Mouse (Mus musculus) ES-E14 (cell line): ENCODE results near the gene Zfp609. TPM values are rescaled to one million over a fixed set of nuclear protein-coding genes. Genes with fewer than 3 reads are reported as not detected.

ENCODE experiments used
- DNase-seq: peaks from one replicate; pipeline ENCODE4 v3.0.0-alpha.2; 2013; ENCODE audit warnings: low read depth, low spot score
- H3K27ac ChIP-seq: 2 replicates; pipeline ENCODE4 v1.5.1; 2012; ENCODE audit warnings: low read depth, mild to moderate bottlenecking, low read length, moderate library complexity, mixed read lengths; ENCODE audit not compliant: poor library complexity, insufficient read depth, severe bottlenecking
- H3K36me3 ChIP-seq: 2 replicates; pipeline ENCODE4 v1.6.1; 2012; ENCODE audit warnings: mild to moderate bottlenecking, low read length, moderate library complexity, mixed read lengths; ENCODE audit not compliant: control insufficient read depth, poor library complexity, insufficient read depth, severe bottlenecking
- H3K4me1 ChIP-seq, 2 experiments: fragments of 150-350 bp in 1 of 2; sonication (generic) in 1 of 2; 2 replicates each; pipeline ENCODE4 v1.6.1; 2012; ENCODE audit warnings: low read length in 2 of 2, mild to moderate bottlenecking in 1 of 2, mixed read lengths in 1 of 2; ENCODE audit not compliant: control insufficient read depth in 2 of 2, insufficient read depth in 2 of 2, poor library complexity in 1 of 2
- H3K4me3 ChIP-seq, 2 experiments: fragments of 150-350 bp in 1 of 2; sonication (generic) in 1 of 2; 2 replicates each; pipeline ENCODE4 v1.5.1; 2012; ENCODE audit warnings: low read length in 2 of 2, low read depth in 1 of 2, mild to moderate bottlenecking in 1 of 2, mixed read lengths in 1 of 2; ENCODE audit not compliant: insufficient read depth in 1 of 2, poor library complexity in 1 of 2, severe bottlenecking in 1 of 2
- H3K9ac ChIP-seq: 2 replicates; pipeline ENCODE4 v1.6.1; 2012; ENCODE audit warnings: low read depth, mild to moderate bottlenecking, low read length, mixed read lengths; ENCODE audit not compliant: poor library complexity, insufficient read depth, severe bottlenecking
- H3K9me3 ChIP-seq: fragments of 150-350 bp; sonication (generic); 2 replicates; pipeline ENCODE4 v1.6.1; 2012; ENCODE audit warnings: low read depth, mild to moderate bottlenecking, low read length; ENCODE audit not compliant: control insufficient read depth, insufficient read depth
- CHD2 ChIP-seq: IDR thresholded peaks from 2 replicates; pipeline ENCODE4 v1.6.1; 2014; ENCODE audit warnings: mild to moderate bottlenecking, low read depth, low read length, inconsistent platforms
- HCFC1 ChIP-seq: IDR thresholded peaks from 2 replicates; pipeline ENCODE4 v1.6.1; 2012; ENCODE audit warnings: low read length, inconsistent platforms, borderline replicate concordance; ENCODE audit not compliant: insufficient read depth
- MAFK ChIP-seq: IDR thresholded peaks from 2 replicates; pipeline ENCODE4 v1.6.1; 2014; ENCODE audit warnings: mild to moderate bottlenecking, low read depth, low read length, inconsistent platforms; ENCODE audit not compliant: insufficient read depth
- ZC3H11A ChIP-seq: IDR thresholded peaks from 2 replicates; pipeline ENCODE4 v1.6.1; 2012; ENCODE audit warnings: low read depth, mild to moderate bottlenecking, inconsistent platforms, low read length, borderline replicate concordance
- ZNF384 ChIP-seq: IDR thresholded peaks from 2 replicates; pipeline ENCODE4 v1.6.1; 2012; ENCODE audit warnings: low read depth, low read length, inconsistent platforms
- in situ Hi-C, 2 experiments: fragments of 600-800 bp; cut with MboI; formaldehyde crosslinking; loops; one replicate each; pipeline ENCODE4 v1.15.1; 2025; ENCODE audit warnings: low sequenced_read_pairs in 2 of 2, inconsistent platforms in 1 of 2; ENCODE audit not compliant: unreplicated experiment in 2 of 2
- total RNA-seq: library from RNA; depleted of rRNA; stranded (reverse); fragments of 300-350 nt; gene quantifications from 2 replicates; pipeline ENCODE4 v1.2.3, GENCODE M21; 2012

Zfp609 gene
- total RNA-seq, 1 experiment = 9.9 TPM

DNA sequence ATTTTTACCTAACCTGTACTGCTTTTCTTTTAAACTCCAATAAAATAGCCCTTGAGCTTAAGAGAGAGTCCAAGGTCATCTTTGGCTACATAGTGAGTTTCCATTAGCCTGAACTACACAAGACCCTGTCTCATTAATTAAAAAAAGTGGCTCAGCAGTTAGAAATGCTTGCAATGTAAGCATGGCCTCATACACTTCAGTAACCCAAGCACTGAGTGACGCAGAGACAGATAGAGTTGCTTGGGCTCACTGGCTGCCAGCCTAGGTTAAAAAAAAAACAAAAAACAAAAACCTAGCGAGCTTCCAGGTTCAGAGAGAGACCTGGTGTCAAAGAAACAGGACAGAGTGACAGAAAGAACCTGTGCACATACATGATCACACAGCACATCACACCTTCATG lies 14.5 kb downstream of the Zfp609 start:
- H3K4me3 ChIP-seq = no peak overlapping the region
- in situ Hi-C loops = no loop called here
- H3K36me3 ChIP-seq = no peaks in the 10 kb centered on the region
- no peak overlapping the region for H3K9ac ChIP-seq
- H3K4me1 ChIP-seq = peaks cover 0 to 2% of the 10 kb centered on the region in 2 experiments; a peak in 1 of 4 replicates
- no peaks in the 10 kb centered on the region for H3K9me3 ChIP-seq
- TF ChIP-seq ZNF384 (no peak), MAFK (no peak), ZC3H11A (no peak), CHD2 (no peak), HCFC1 (no peak)
- H3K27ac ChIP-seq = no peak overlapping the region
- DNase-seq = no peak

DNA sequence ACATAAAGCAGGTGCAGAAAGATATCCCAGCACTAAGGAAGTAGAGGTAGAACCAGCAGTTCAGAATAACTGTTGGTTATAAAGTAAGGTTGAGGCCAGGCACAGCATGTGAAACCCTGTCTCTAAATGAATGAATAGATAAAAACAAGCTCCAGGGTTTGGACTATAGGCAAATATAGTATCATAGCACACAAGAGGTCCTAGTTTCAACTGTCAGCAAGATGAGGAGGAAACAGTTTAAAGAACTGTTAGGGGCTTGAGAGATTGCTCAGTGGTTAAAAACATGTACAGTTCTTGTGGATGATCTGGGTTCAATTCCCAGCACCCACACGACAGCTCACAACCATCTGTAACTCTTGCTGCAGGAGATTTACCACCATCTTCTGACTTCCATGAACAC lies 15.6 kb downstream of the Zfp609 start:
- DNase-seq = no peak
- H3K9me3 ChIP-seq = no peaks in the 10 kb centered on the region
- TF ChIP-seq ZC3H11A (no peak), CHD2 (no peak), MAFK (no peak), HCFC1 (no peak), ZNF384 (no peak)
- H3K4me3 ChIP-seq = no peak overlapping the region
- H3K27ac ChIP-seq = no peak overlapping the region
- no peaks in the 10 kb centered on the region for H3K36me3 ChIP-seq
- no peak overlapping the region for H3K9ac ChIP-seq
- in situ Hi-C loops = no loop called here
- peaks cover 0 to 2% of the 10 kb centered on the region in 2 experiments; a peak in 1 of 4 replicates for H3K4me1 ChIP-seq

DNA sequence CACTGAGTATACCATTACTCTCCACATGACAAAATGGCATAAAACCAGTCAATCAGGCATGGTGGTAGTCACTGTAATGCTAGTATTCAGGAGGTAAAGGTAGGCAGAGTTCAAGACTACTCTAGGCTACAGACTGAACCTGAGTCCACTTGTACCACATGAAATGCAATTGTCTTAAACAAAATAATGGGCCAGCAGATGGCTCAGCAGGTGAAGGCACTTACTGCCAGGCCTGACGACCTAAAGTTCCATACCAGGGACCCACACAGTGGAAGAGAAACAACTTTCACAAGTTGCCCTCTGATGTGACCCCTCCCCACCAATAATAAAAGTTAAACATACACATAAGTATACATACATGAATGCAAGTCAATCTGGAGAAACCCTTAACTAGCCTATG lies 19.5 kb downstream of the Zfp609 start:
- no peaks in the 10 kb centered on the region for H3K36me3 ChIP-seq
- no peak overlapping the region for H3K4me3 ChIP-seq
- H3K27ac ChIP-seq = no peak overlapping the region
- in situ Hi-C loops = no loop called here
- H3K9me3 ChIP-seq = no peaks in the 10 kb centered on the region
- DNase-seq = no peak
- no peak overlapping the region for H3K9ac ChIP-seq
- TF ChIP-seq ZC3H11A (no peak), CHD2 (no peak), HCFC1 (no peak), ZNF384 (no peak), MAFK (no peak)
- no peaks in the 10 kb centered on the region for H3K4me1 ChIP-seq

DNA sequence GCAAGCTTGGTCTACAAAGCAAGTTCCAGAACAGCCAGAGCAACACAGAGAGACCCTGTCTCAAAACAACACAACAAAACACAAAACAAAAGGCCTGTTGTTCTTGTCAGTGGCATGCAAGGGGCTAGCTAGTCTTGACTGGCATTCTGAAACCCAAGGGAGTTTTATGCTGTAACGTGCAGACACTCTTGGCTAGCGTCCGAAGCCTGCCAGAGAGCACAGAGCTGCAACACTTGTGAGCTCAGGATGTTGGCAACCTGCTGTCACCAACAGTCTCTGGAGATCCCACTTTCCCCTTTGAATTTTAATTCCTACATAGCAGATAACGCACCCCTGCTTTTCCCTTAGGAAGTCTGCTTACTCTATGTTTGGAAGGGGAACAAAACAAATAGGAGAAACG lies 20.1 kb downstream of the Zfp609 start:
- no peak for TF ChIP-seq ZC3H11A
- TF ChIP-seq ZNF384 = no peak
- no peak for TF ChIP-seq CHD2
- no peak for TF ChIP-seq HCFC1
- TF ChIP-seq MAFK = no peak
- in situ Hi-C loops = no loop called here
- Histone ChIP-seq H3K27ac (no peak overlapping the region), H3K9ac (no peak overlapping the region), H3K4me3 (no peak overlapping the region), H3K36me3 (no peaks in the 10 kb centered on the region), H3K9me3 (no peaks in the 10 kb centered on the region), H3K4me1 (no peaks in the 10 kb centered on the region)
- DNase-seq = no peak

DNA sequence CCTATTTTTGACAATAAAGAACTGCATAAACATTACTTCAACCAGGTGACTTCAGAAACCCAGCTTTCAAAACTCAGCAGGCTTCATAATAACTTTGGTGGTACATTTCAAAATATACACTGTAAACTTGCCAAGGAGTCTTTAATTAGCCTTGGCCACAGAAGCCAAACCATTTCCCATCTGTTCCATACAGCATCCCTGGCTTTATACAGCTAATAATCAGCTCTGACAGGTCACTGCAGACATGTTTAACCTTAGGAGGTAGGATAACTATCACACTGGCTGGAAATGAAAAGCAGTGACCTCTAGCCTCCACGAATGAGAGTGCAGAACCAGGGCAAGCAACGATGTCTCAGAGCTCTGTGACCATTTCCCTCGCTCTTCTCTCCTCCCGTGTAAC lies 27.6 kb downstream of the Zfp609 start:
- Histone ChIP-seq H3K9ac (no peak overlapping the region), H3K4me3 (no peak overlapping the region), H3K36me3 (peaks cover 5% of the 10 kb centered on the region), H3K4me1 (no peaks in the 10 kb centered on the region), H3K9me3 (no peaks in the 10 kb centered on the region), H3K27ac (no peak overlapping the region)
- TF ChIP-seq ZC3H11A = no peak
- TF ChIP-seq MAFK = no peak
- TF ChIP-seq CHD2 = no peak
- TF ChIP-seq ZNF384 = no peak
- TF ChIP-seq HCFC1 = no peak
- no peak for DNase-seq
- in situ Hi-C loops = no loop called here
